Mouse (Mus musculus) macrophage (primary cell): ENCODE results near the gene Yif1b. TPM values are rescaled to one million over a fixed set of nuclear protein-coding genes. Genes with fewer than 3 reads are reported as not detected.
"Not testable (repeated sequence)": the region's sequence is repeated elsewhere in the genome, so short reads cannot be mapped to it uniquely, and the experiment has no call there.

Experiments used
- H3K27ac ChIP-seq: fragments of 350-480 bp; formaldehyde crosslinking; 2 replicates; pipeline ENCODE4 v1.9.0; 2021
- H3K36me3 ChIP-seq: fragments of 350-480 bp; formaldehyde crosslinking; 2 replicates; pipeline ENCODE4 v1.9.0; 2021; ENCODE audit errors: inconsistent target
- H3K4me3 ChIP-seq: fragments of 350-480 bp; formaldehyde crosslinking; 2 replicates; pipeline ENCODE4 v1.9.0; 2021; ENCODE audit errors: inconsistent target
- H3K79me2 ChIP-seq: fragments of 350-480 bp; formaldehyde crosslinking; 2 replicates; pipeline ENCODE4 v1.9.0; 2021; ENCODE audit errors: inconsistent target
- WGBS: methylation state at CpG from one replicate; pipeline ENCODE4 v1.1.7; 2026; ENCODE audit warnings: inconsistent platforms; ENCODE audit not compliant: missing documents; 5-methylcytosine and 5-hydroxymethylcytosine counted together
- polyA plus RNA-seq: library from polyadenylated mRNA; stranded (reverse); fragments of 250-400 nt; gene quantifications from 3 replicates; pipeline ENCODE4 v1.2.4, GENCODE M21; 2018; ENCODE audit warnings: inconsistent platforms
- total RNA-seq, 78 experiments: library from RNA; depleted of rRNA; stranded (reverse); fragments of 250-400 nt; gene quantifications; 1 replicate in 9 of 78; 2 replicates in 24 of 78; 3 replicates in 43 of 78; 4 replicates in 2 of 78; pipeline ENCODE4 v1.2.4; 2018; ENCODE audit warnings: inconsistent platforms in 56 of 78

The Yif1b gene
- total RNA-seq (2018; cell fraction: chromatin; rRNA removed), result 10 to 100 TPM in 1 of 26 experiments, 1 to 10 TPM in 25; 1.0 to 11.7 (median 4.6) TPM
- total RNA-seq (2018; cell fraction: cytosol; rRNA removed), result 10 to 100 TPM; 27.8 to 53.6 (median 40.1) TPM
- 10 to 100 TPM in 20 of 26 experiments, 1 to 10 TPM in 6; 5.5 to 19.3 (median 12.3) TPM for total RNA-seq (2018; cell fraction: nucleus; rRNA removed)
- polyA plus RNA-seq, result 31.3 to 53.4 TPM (median 51.1 TPM) in 3 replicates

- peak within 1 kb of the TSS; percentile 73 for H3K4me3 ChIP-seq
- no peaks in the 10 kb centered on the region for H3K36me3 ChIP-seq
- WGBS, result under 1% methylated on average over 60 of the region's 60 CpGs
- peaks cover 31% of the 10 kb centered on the region; the same call in 1 of the 2 replicates for H3K79me2 ChIP-seq
- peak within 1 kb of the TSS; percentile 83 for H3K27ac ChIP-seq
These were observed at the start of gene Yif1b for GRCm38 (mm10) chr7:29238019-29238967. TSS of gene Yif1b (plus strand) at chr7:29238329.

- H3K27ac ChIP-seq, H3K4me3 ChIP-seq, H3K36me3 ChIP-seq, H3K79me2 ChIP-seq: not testable (repeated sequence)
- no CpG with 5 or more reads among the region's 1 CpGs for WGBS
These were observed 43.9 kb upstream of the Yif1b start for GRCm38 (mm10) chr7:29194230-29194629.

GRCm38 (mm10) chr7:29202577-29202976 lies 35.6 kb upstream of the Yif1b start:
- 66% methylated on average over 6 of the region's 6 CpGs for WGBS
- H3K36me3 ChIP-seq, result no peaks in the 10 kb centered on the region

GRCm38 (mm10) chr7:29211013-29211412 lies 27.1 kb upstream of the Yif1b start:
- H3K36me3 ChIP-seq, H3K79me2 ChIP-seq: not testable (repeated sequence)
- peak overlapping the region; percentile 29; the same call in 1 of the 2 replicates for H3K4me3 ChIP-seq
- H3K27ac ChIP-seq, result peak overlapping the region; percentile 80
- 11% methylated on average over 5 of the region's 15 CpGs for WGBS

More at GRCm38 (mm10) chr7:29202577-29202976, 35.6 kb upstream of the Yif1b start:
- Histone ChIP-seq H3K27ac (no peak overlapping the region), H3K79me2 (no peaks in the 10 kb centered on the region), H3K4me3 (no peak overlapping the region)

GRCm38 (mm10) chr7:29211415-29212198 lies 26.5 kb upstream of the Yif1b start:
- no peaks in the 10 kb centered on the region for H3K79me2 ChIP-seq
- H3K4me3 ChIP-seq, result peak overlapping the region; percentile 29
- no peaks in the 10 kb centered on the region for H3K36me3 ChIP-seq
- peak overlapping the region; percentile 80 for H3K27ac ChIP-seq
- 12% methylated on average over 34 of the region's 34 CpGs for WGBS

GRCm38 (mm10) chr7:29212199-29212765 lies 25.8 kb upstream of the Yif1b start:
- Histone ChIP-seq H3K36me3 (no peaks in the 10 kb centered on the region), H3K79me2 (no peaks in the 10 kb centered on the region), H3K27ac (peak overlapping the region; percentile 80), H3K4me3 (peak overlapping the region; percentile 29; the same call in 1 of the 2 replicates)
- 67% methylated on average over 26 of the region's 26 CpGs for WGBS

GRCm38 (mm10) chr7:29212775-29213560 lies 25.2 kb upstream of the Yif1b start:
- not testable (repeated sequence) for H3K36me3 ChIP-seq, H3K79me2 ChIP-seq, H3K4me3 ChIP-seq, H3K27ac ChIP-seq
- WGBS, result 92% methylated on average over 38 of the region's 40 CpGs

GRCm38 (mm10) chr7:29213675-29214082 lies 24.4 kb upstream of the Yif1b start, which contains the start of gene Catsperg1:
TSS of gene Catsperg1 (minus strand) at chr7:29214035.
- no peak within 1 kb of the TSS for H3K4me3 ChIP-seq
- H3K36me3 ChIP-seq, result peaks cover 12% of the 10 kb centered on the region
- 74% methylated on average over 19 of the region's 20 CpGs for WGBS
- no peak within 1 kb of the TSS for H3K27ac ChIP-seq
- no peaks in the 10 kb centered on the region for H3K79me2 ChIP-seq

GRCm38 (mm10) chr7:29214236-29214635 lies 23.9 kb upstream of the Yif1b start:
- Histone ChIP-seq H3K4me3 (no peak overlapping the region), H3K27ac (no peak overlapping the region)
- 80% methylated on average over 2 of the region's 2 CpGs for WGBS

GRCm38 (mm10) chr7:29214846-29215245 lies 23.3 kb upstream of the Yif1b start:
- H3K4me3 ChIP-seq, result no peak overlapping the region
- H3K36me3 ChIP-seq, result peaks cover 23% of the 10 kb centered on the region
- no peak overlapping the region for H3K27ac ChIP-seq
- 90% methylated on average over 15 of the region's 15 CpGs for WGBS
- H3K79me2 ChIP-seq, result no peaks in the 10 kb centered on the region

More at GRCm38 (mm10) chr7:29214236-29214635, 23.9 kb upstream of the Yif1b start:
- Histone ChIP-seq H3K36me3 (peaks cover 17% of the 10 kb centered on the region), H3K79me2 (no peaks in the 10 kb centered on the region)

- H3K36me3 ChIP-seq, result peaks cover 56% of the 10 kb centered on the region
- H3K79me2 ChIP-seq, result peaks cover 44% of the 10 kb centered on the region
- no peak overlapping the region for H3K27ac ChIP-seq
- H3K4me3 ChIP-seq, result no peak overlapping the region
- 55% methylated on average over 16 of the region's 16 CpGs for WGBS
These were observed 13.3 kb upstream of the Yif1b start for GRCm38 (mm10) chr7:29224756-29225394.

GRCm38 (mm10) chr7:29225520-29225919 lies 12.6 kb upstream of the Yif1b start:
- Histone ChIP-seq H3K79me2 (peaks cover 51% of the 10 kb centered on the region), H3K4me3 (no peak overlapping the region), H3K27ac (no peak overlapping the region), H3K36me3 (peaks cover 53% of the 10 kb centered on the region)
- 94% methylated on average over 13 of the region's 13 CpGs for WGBS

GRCm38 (mm10) chr7:29228202-29228601 lies 9.9 kb upstream of the Yif1b start:
- Histone ChIP-seq H3K79me2 (peaks cover 68% of the 10 kb centered on the region), H3K36me3 (peaks cover 26% of the 10 kb centered on the region), H3K4me3 (no peak overlapping the region), H3K27ac (peak overlapping the region; percentile 89)
- WGBS, result 37% methylated on average over 4 of the region's 4 CpGs
